Mouse (Mus musculus) liver, postnatal 0 days (tissue): ENCODE measurements around the gene Gopc.

Source experiments
- CTCF ChIP-seq: sonication (generic); IDR thresholded peaks from 2 replicates; pipeline ENCODE4 v1.5.1; 2016; ENCODE audit warnings: antibody characterized with exemption, low read depth
- EP300 ChIP-seq: IDR thresholded peaks from 2 replicates; pipeline ENCODE4 v1.6.1; 2016; ENCODE audit warnings: antibody characterized with exemption, low read depth, mild to moderate bottlenecking

DNA sequence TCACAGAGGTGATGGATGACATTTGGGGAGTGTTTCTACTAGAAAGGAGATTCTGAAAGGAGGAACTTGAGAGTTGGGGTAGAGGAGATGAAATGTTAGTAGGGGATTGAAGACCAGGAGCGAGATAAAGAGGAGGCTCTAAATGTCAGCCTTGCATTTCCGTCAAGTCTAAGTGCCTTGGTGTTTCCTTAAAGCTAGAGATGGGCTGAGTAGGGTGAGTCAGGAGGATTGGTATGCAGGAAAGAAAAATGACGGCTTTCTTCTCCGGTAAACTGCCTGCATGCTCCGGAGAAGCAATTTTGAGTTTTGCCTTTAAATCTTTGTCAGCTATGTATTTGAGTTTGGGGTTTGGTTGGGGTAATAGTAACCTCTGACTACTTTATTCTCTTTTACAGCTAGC, 37.0 kb upstream of the Gopc start:
- TF ChIP-seq CTCF: no peak
- TF ChIP-seq EP300: no peak
